Mouse (Mus musculus) right cerebral cortex, postnatal 14 days (tissue): ENCODE data around the gene Bcl2l2.
A peak's percentile ranks its signal among the peaks of the same experiment; 100 is the strongest.

Source experiments
- DNase-seq: peaks from one replicate; pipeline ENCODE4 v3.0.0; 2022

The Bcl2l2 gene

DNA sequence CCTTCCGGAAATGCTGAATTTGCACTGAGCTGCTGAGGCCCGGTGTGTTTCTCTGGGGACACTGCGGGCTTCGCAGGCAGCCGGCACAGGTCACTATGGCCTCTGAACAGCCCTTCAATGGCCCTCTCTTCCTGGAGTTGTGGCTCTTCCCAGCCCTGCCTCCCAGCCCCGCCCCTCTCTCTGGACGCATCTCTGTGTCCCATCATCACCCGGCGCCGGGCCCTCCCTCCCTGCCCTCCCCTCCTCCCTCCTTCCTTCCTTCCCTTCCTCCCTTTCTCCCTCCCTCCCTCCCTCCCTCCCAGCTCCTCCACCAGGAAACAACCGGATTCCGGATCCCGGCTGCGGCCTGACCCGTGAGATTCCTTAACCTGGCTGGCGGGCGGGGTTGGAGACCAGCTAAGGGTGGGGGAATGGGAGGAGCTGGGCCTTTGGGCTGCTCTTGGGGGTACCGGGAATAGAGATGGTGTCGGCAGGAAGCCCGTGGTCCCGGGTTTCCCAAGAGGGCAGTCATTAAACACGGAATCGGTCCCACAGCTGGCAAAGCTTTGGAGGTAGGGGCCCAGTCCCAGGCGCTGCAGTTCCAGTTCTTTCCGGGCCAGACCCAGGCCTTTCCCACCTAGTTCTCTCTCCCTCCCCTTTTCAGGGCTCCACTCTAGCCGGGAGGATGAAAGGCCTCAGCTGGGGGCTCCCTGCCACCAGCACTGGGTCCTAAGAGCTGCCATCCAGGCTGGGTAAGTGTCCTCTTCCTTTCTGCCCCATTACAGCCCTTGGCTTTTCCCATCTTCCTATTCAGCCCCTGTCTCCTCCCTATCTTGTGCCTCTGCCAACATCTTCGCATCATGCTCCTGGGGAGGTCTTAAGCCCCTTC is at the start of gene Bcl2l2, which contains the start of gene Gm20521:
TSS of gene Bcl2l2 (plus strand) at position 224 of the 868 bp plus-strand sequence.
TSS of gene Gm20521 (plus strand) at position 288 of the 868 bp plus-strand sequence.
- peak; percentile 82 for DNase-seq

- no peak for DNase-seq
Measured at GRCm38 (mm10) chr14:54843461-54843860, 39.7 kb upstream of the Bcl2l2 start.

DNA sequence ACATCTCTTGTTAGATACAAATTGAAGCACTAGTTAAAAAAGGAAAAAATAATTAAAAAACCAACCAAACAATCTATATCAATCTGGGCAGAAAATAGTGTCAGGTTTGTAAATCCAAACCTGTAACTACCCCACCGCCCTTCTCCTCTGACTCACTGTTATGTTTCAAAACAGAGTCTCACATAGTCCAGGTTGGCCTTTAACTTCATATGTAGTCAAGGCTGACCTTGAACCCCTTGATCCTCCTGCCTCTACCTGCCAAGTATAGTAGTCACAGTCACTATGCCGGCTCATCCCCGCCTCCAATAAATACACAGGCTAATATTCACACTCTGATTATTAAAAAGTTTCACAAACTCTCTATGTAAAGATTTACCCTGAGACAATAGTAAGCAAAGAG is 27.5 kb upstream of the Bcl2l2 start:
- DNase-seq, result no peak

DNA sequence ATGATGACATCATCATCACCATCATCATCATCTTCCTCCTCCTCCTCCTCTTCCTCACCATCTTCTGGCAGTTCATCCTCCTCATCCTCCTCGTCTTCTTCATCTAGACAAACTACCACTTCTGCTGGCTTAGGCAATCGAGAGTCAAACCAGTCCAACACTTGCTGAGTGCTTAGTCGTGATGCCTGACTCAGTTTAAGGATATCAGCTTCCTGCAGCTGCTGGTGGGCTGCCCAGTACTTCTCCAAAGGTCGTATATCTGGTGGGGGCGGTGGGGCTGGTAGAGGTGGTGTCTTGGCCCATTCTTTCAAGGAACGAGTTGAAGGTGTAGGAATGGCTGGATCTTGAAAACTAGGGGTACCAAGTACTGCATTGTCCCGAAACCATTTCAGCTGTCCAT is 26.5 kb upstream of the Bcl2l2 start:
- no peak for DNase-seq

GRCm38 (mm10) chr14:54857891-54858290 is 25.3 kb upstream of the Bcl2l2 start:
- DNase-seq, result no peak

DNA sequence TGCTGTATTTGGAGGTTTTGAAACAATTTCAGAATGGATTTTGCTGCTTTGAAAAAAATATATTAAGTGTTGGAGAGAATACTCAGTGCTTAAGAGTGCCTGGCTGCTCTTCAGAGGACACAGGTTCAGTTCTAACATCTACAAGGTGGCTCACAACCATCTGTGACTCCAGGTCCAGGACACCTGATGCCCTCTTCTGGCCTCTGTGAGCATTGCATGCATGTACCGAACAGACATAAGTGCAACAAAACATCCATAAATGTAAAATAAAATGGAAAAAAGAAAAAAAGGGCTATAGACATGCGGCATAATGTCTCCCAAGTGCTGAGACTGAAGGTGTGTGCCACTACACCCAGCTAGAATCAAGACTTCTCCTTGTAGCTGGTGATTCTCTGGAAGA is 22.7 kb upstream of the Bcl2l2 start:
- DNase-seq, result peak; percentile 72

- peak; percentile 92 for DNase-seq
Measured at GRCm38 (mm10) chr14:54863501-54864312, 19.5 kb upstream of the Bcl2l2 start.

DNA sequence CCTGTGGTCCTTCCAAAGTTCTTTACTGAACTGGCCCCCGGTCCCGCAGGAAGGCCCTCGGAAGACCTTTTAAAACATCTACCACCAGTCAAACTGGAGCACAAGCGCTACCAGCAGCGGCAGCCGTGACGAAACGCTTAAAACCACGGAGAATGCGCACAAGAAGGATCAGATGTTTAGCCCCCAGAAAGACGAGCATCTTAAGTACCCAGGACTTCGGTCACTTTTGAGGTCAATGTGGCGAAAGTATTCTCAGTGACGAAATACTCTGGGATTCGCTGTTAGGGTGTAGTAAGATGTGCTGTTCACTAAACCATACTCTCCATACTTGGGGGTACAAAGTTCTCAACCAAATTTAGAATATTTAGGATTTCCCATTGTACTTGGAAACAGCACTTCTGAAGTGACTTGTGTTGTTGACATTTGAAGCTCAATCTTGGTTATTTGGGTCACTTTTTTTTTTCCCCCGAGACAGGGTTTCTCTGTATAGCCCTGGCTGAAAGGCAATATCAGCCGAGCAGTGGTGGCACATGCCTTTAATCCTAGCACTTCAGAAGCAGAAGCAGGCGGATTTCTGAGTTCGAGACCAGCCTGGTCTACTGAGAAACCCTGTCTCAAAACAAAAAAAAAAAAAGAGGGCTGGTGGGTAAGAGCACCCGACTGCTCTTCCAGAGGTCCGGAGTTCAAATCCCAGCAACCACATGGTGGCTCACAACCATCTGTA is 18.7 kb upstream of the Bcl2l2 start:
- DNase-seq, result no peak

DNA sequence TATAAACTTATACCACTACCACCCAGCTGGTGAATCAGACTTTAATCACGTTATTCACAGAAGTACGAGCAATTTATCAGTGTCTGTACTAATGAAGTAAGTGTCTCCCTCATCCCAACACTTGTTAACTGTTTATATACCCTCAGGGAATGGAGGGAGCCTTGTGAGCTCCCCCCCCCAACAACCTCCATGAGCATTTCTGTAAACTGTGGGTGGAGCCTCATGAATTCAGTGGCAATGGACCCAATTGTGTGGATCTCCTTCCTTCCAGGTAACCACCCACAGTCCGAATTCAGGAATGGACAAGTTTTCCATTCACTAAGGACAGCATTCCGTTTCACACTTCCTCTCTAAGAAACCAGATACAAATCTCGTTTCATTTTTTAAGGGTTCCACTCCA is 17.6 kb upstream of the Bcl2l2 start:
- DNase-seq, result no peak

DNA sequence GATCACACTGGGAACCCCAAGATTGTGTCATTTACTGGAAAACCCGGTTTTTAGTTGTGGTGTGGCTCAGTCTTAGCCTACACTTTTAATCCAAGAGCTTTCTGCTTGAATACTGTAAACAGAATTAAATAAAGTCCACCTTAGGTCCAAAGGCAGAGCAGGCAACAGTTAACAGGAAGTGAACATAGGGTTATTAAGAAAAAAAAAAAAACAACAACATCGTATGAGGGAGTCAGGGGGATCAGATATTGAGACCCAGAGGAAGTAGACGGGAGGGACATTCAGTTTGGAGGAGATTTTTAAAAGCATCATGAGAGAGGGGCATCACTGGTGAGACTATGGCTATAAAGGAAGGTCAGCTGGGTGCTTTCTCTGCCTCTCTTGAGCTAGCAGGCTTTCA is 16.9 kb upstream of the Bcl2l2 start:
- no peak for DNase-seq

DNA sequence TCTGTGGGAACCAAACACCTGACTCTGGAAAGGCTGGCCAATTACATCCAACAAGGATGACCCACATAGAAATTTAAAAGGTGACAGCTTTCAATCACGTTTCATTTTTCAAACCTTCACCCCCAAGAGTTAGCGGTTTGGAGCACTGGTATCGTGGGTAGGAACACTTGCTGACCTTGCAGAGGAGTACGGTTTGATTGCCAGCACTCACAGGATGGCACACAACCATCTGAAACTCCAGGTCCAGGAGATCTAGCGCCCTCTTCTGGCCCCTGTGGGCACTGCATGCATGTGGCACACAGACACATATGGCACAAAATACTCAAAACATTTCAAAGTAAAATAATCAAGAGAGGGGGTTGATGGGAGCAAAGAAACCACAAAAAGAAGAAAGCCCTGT is 16.2 kb upstream of the Bcl2l2 start:
- DNase-seq, result no peak

DNA sequence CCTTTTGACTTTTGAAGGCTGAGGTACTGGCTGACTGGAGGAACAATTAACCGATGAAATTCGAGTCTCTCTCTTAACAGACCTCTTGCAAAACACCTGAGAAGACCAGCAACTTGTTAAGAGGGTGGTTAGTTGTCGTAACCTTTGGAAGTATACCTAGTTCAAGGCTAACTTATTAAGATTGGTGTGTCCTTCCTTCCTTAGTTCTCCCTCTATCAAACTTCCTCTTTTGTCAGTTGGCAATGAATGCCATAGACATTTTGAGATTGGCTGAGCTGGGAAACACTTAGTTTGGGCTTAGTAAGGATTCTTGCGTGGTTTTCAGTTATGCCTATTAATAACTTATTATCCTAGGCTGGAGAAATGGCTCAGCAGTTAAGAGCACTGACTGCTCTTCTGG is 15.2 kb upstream of the Bcl2l2 start:
- no peak for DNase-seq

- no peak for DNase-seq
Measured at GRCm38 (mm10) chr14:54870861-54871260, 12.3 kb upstream of the Bcl2l2 start, which contains the start of gene Homez. Homez (minus strand) TSS chr14:54870961.

- DNase-seq, result no peak
Measured at GRCm38 (mm10) chr14:54874165-54874564, 9.0 kb upstream of the Bcl2l2 start.

DNA sequence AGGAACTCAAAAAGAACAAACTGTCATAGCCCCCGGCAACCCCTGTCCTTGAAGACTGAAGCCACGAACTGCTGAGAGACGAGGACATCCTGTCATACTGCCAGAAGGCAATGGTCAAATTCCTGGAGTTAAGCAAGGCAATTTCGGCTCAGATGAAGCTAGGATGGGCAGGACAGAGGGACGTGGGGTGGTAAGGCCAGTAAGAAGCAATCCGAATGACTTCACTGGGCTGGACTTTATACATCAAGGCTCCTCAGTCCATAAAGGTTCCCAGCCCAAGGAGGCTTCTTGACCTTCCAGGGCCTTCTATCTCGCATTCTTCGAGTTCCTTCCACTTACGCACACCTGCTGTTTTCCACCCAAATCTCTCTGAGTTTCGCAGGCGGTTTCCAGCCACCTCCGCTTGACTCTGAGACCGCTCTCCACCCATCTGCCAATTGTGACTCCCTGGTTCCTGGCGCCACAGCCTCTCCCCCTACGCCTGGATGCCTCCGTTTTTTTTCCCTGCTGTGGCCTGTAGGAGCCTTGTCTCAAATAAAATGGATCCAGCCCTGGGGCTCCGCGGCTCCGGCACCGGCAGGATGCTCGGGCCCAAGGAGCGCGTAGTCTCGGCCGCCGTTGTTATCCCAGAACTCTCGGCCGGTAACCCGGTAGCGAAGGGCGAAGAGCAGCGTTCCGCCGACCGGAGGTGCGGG is 7.2 kb upstream of the Bcl2l2 start:
- DNase-seq, result no peak

DNA sequence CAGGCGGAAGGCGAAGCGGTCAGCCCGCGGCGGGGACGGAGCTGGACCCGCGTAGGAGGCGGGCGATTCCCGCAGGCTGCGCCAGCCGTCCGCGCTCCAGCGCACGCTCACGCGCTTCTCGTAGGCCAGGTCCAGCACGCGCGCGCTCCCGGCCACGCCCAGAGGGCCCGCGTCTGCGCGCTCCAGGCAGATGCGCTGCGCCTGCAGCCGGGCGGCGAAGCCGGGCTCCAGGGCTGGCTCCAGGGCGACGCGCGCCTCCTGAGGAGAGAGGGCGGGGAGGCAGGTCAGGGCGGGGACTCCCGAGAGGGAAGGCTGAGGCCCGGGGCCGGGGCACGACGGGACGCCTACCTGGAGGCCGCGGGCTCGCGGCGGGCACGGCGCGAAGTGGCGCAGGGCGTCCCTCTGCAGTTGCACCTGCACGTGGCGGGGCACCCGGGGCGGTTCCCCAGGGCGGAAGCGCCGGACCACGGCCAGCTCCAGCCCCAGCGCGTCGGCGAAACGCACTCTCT is 6.6 kb upstream of the Bcl2l2 start:
- peak; percentile 88 for DNase-seq

GRCm38 (mm10) chr14:54877048-54877715 is 6.0 kb upstream of the Bcl2l2 start, which contains the start of gene Ppp1r3e:
Ppp1r3e (minus strand) TSS chr14:54877550.
- peak; percentile 62 for DNase-seq

- DNase-seq, result no peak
Measured at GRCm38 (mm10) chr14:54884022-54884712, 990 bp downstream of the Bcl2l2 start.

- DNase-seq, result no peak
Measured at GRCm38 (mm10) chr14:54885309-54885708, 2.1 kb downstream of the Bcl2l2 start.

DNA sequence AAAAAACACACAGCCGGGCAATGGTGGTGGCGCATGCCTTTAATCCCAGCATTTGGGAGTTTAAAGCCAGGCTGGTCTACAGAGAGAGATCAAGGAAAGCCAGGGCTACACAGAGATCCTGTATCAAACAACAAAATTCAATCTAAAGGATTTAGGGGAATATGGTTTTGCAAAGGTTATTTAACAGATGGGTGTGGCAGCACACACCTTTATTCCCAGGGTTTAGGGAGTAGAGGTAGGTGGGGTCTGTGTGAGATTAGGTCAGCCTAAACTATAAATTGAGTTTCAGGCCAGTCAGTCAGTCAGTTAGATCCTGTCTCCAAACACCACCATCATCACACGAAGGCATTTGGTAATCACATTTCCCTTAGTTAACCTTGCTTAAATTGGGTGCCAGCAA is 9.0 kb downstream of the Bcl2l2 start, which contains the start of gene Pabpn1:
TSS of gene Pabpn1 (plus strand) at position 301 of the 400 bp plus-strand sequence.
- no peak for DNase-seq

DNA sequence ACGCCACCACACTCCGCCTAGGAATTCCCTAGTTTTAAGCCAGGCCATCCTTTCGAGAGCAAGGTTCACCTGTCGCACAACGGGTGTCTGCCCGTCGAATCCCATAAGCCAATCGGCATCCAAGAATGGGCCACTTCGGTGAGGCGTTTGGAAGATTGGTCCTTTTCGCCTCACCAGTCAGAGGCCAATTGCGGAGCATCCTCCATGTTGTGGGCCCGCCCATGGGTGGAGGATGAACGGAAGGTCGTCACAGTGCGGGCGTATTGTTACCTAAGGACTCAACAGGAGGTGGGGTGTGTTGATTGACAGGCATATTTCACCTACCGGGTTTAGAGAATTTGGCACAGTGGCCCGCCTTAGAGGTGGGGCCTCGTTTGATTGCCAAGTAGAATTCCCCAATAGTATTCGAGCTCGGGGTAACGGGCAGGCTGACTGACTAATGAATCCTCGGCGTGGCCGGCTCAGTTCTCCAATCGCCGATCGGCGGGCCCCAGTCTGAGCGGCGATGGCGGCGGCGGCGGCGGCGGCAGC is 10.5 kb downstream of the Bcl2l2 start:
- peak; percentile 93 for DNase-seq
